Mouse (Mus musculus) midbrain, postnatal 0 days (tissue): ENCODE data around the gene Wrap53. TPM values are rescaled to one million over a fixed set of nuclear protein-coding genes. Genes with fewer than 3 reads are reported as not detected.
A peak's percentile ranks its signal among the peaks of the same experiment; 100 is the strongest.

Experiments
- ATAC-seq: fragments of 200-750 bp; cut with Nextera tagmentation; 2 replicates; pipeline ENCODE4 v1.8.0; 2017; ENCODE audit warnings: moderate number of reproducible peaks, mild to moderate bottlenecking, moderate TSS enrichment, moderate library complexity; ENCODE audit not compliant: low FRiP score
- DNase-seq: peaks from one replicate; pipeline ENCODE4 v3.0.0-alpha.2; 2015; ENCODE audit warnings: low spot score
- H3K27ac ChIP-seq: fragments of 300-500 bp; sonication (generic); 2 replicates; pipeline ENCODE4 v1.5.1; 2014; ENCODE audit warnings: low read depth, mild to moderate bottlenecking, low read length, mixed read lengths
- H3K27me3 ChIP-seq: fragments of 300-500 bp; sonication (generic); 2 replicates; pipeline ENCODE4 v1.6.1; 2014; ENCODE audit warnings: low read length, control low read depth, mixed read lengths; ENCODE audit not compliant: insufficient read depth
- H3K36me3 ChIP-seq: fragments of 300-500 bp; sonication (generic); 2 replicates; pipeline ENCODE4 v1.6.1; 2014; ENCODE audit warnings: low read length, control low read depth, mixed read lengths; ENCODE audit not compliant: insufficient read depth
- H3K4me1 ChIP-seq: fragments of 300-500 bp; sonication (generic); 2 replicates; pipeline ENCODE4 v1.6.1; 2014; ENCODE audit warnings: mild to moderate bottlenecking, control low read depth, antibody characterized with exemption, low read length, mixed read lengths; ENCODE audit not compliant: insufficient read depth
- H3K4me2 ChIP-seq: fragments of 300-500 bp; sonication (generic); 2 replicates; pipeline ENCODE4 v1.6.1; 2014; ENCODE audit warnings: low read depth, mild to moderate bottlenecking, low read length, mixed read lengths; ENCODE audit not compliant: poor library complexity, severe bottlenecking
- H3K4me3 ChIP-seq: fragments of 300-500 bp; sonication (generic); 2 replicates; pipeline ENCODE4 v1.5.1; 2014; ENCODE audit warnings: low read depth, mild to moderate bottlenecking, low read length, moderate library complexity
- H3K9ac ChIP-seq: fragments of 300-500 bp; sonication (generic); replicated peaks from 2 replicates; pipeline ENCODE4 v1.6.1; 2014; ENCODE audit warnings: mild to moderate bottlenecking, low read length, moderate library complexity, mixed read lengths; ENCODE audit not compliant: poor library complexity, severe bottlenecking
- H3K9me3 ChIP-seq: fragments of 300-500 bp; sonication (generic); 2 replicates; pipeline ENCODE4 v1.6.1; 2016; ENCODE audit warnings: low read length, control low read depth
- CTCF ChIP-seq: IDR thresholded peaks from 2 replicates; pipeline ENCODE4 v1.5.1; 2016; ENCODE audit warnings: antibody characterized with exemption, mild to moderate bottlenecking
- whole genome bisulfite sequencing: fragments of 180-500 bp; shearing (Covaris S2); extraction: QIAGEN DNeasy Blood & Tissue Kit; methylation state at CpG from one replicate; pipeline ENCODE4 v1.1.7; 2014; 5-methylcytosine and 5-hydroxymethylcytosine counted together
- polyA plus RNA-seq: library from polyadenylated mRNA; unstranded; fragments of >200 nt; fragmentation: Nextera tagmentation; extraction: Ambion mirVana; gene quantifications from 2 replicates; pipeline ENCODE4 v1.2.1, GENCODE M21; 2015
- total RNA-seq: library from RNA; depleted of rRNA; stranded (reverse); fragments of >200 nt; gene quantifications from 2 replicates; pipeline ENCODE4 v1.2.3, GENCODE M21; 2014

Wrap53 gene
- total and polyA plus RNA-seq, 2 experiments from 2014 or later, result 14.2 to 15.7 TPM

GRCm38 (mm10) chr11:69600098-69600497 is 20.0 kb upstream of the Wrap53 start:
- Histone ChIP-seq H3K4me1 (peaks cover 8% of the 10 kb centered on the region), H3K27me3 (no peaks in the 10 kb centered on the region), H3K9me3 (no peaks in the 10 kb centered on the region), H3K4me2 (no peak overlapping the region), H3K36me3 (peaks cover 30% of the 10 kb centered on the region), H3K4me3 (no peak overlapping the region), H3K9ac (0 out of 2 replicates have a peak overlapping the region, but pooled peaks have one; percentile 3), H3K27ac (no peak overlapping the region)
- ATAC-seq (peak; percentile 50; the same call in 1 of the 2 replicates), DNase-seq (peak; percentile 78)
- TF ChIP-seq CTCF, result no peak
- 13% methylated on average over 6 of the region's 6 CpGs for WGBS

- H3K9me3 ChIP-seq, result no peaks in the 10 kb centered on the region
- WGBS, result 14% methylated on average over 9 of the region's 9 CpGs
- H3K36me3 ChIP-seq, result peaks cover 32% of the 10 kb centered on the region
- DNase-seq, result no peak
- ATAC-seq, result no peak
- no peak overlapping the region for H3K4me3 ChIP-seq
- 0 out of 2 replicates have a peak overlapping the region, but pooled peaks have one; percentile 3 for H3K9ac ChIP-seq
- peaks cover 8% of the 10 kb centered on the region for H3K4me1 ChIP-seq
- H3K4me2 ChIP-seq, result no peak overlapping the region
- no peaks in the 10 kb centered on the region for H3K27me3 ChIP-seq
- no peak for TF ChIP-seq CTCF
- no peak overlapping the region for H3K27ac ChIP-seq
Observed at GRCm38 (mm10) chr11:69599436-69599835, 19.4 kb upstream of the Wrap53 start.

- Histone ChIP-seq H3K9me3 (no peaks in the 10 kb centered on the region), H3K4me3 (no peak overlapping the region), H3K4me2 (no peak overlapping the region), H3K36me3 (peaks cover 17% of the 10 kb centered on the region; the same call in 1 of the 2 replicates), H3K27me3 (no peaks in the 10 kb centered on the region), H3K4me1 (no peaks in the 10 kb centered on the region), H3K9ac (no peak overlapping the region), H3K27ac (no peak overlapping the region)
- 99% methylated on average over 6 of the region's 6 CpGs for WGBS
- no peak for TF ChIP-seq CTCF
- DNase-seq, result no peak
- ATAC-seq, result no peak
Observed at GRCm38 (mm10) chr11:69594853-69595252, 14.8 kb upstream of the Wrap53 start.

GRCm38 (mm10) chr11:69592799-69593198 is 12.7 kb upstream of the Wrap53 start:
- H3K9me3 ChIP-seq, result no peaks in the 10 kb centered on the region
- 91% methylated on average over 4 of the region's 4 CpGs for WGBS
- ATAC-seq (no peak), DNase-seq (no peak)
- no peak for TF ChIP-seq CTCF
- H3K36me3 ChIP-seq, result peaks cover 37% of the 10 kb centered on the region
- no peak overlapping the region for H3K9ac ChIP-seq
- no peaks in the 10 kb centered on the region for H3K27me3 ChIP-seq
- H3K4me3 ChIP-seq, result no peak overlapping the region
- no peaks in the 10 kb centered on the region for H3K4me1 ChIP-seq
- no peak overlapping the region for H3K27ac ChIP-seq
- H3K4me2 ChIP-seq, result no peak overlapping the region

GRCm38 (mm10) chr11:69591899-69592637 is 12.0 kb upstream of the Wrap53 start:
- DNase-seq, result peak; percentile 82

GRCm38 (mm10) chr11:69591424-69591823 is 11.4 kb upstream of the Wrap53 start:
- DNase-seq (no peak), ATAC-seq (no peak)
- H3K36me3 ChIP-seq, result peaks cover 41% of the 10 kb centered on the region
- 89% methylated on average over 3 of the region's 3 CpGs for WGBS
- no peaks in the 10 kb centered on the region for H3K4me1 ChIP-seq
- no peaks in the 10 kb centered on the region for H3K27me3 ChIP-seq
- H3K4me2 ChIP-seq, result no peak overlapping the region
- no peaks in the 10 kb centered on the region for H3K9me3 ChIP-seq
- H3K4me3 ChIP-seq, result no peak overlapping the region
- 0 out of 2 replicates have a peak overlapping the region, but pooled peaks have one; percentile 14 for H3K27ac ChIP-seq
- TF ChIP-seq CTCF, result no peak
- H3K9ac ChIP-seq, result no peak overlapping the region

More at GRCm38 (mm10) chr11:69591899-69592637, 12.0 kb upstream of the Wrap53 start:
- TF ChIP-seq CTCF, result no peak
- no peaks in the 10 kb centered on the region for H3K9me3 ChIP-seq
- H3K4me1 ChIP-seq, result no peaks in the 10 kb centered on the region
- peaks cover 39% of the 10 kb centered on the region for H3K36me3 ChIP-seq
- H3K4me3 ChIP-seq, result no peak overlapping the region
- H3K27ac ChIP-seq, result peak overlapping the region; percentile 4; the same call in 1 of the 2 replicates
- no peaks in the 10 kb centered on the region for H3K27me3 ChIP-seq
- H3K4me2 ChIP-seq, result no peak overlapping the region
- ATAC-seq, result peak; percentile 86
- 67% methylated on average over 7 of the region's 7 CpGs for WGBS
- no peak overlapping the region for H3K9ac ChIP-seq
